20 mouse cellular contexts compared by ENCODE assay signal in genomic region chr3:42023187-42023586, GRCm38 (mm10).
DNase-seq lines count a peak whose midpoint lies in the region; ATAC-seq and TF ChIP-seq lines count a peak whose summit lies in the region.
"Had no signal": no experiment of that assay in that cellular context is flagged by ENCODE, and none has a peak within 500 bp of the region (broad histone marks: within the 10 kb centered on the region; RNA-seq: fewer than 3 reads in every experiment).

No protein-coding gene starts in this region.

- no peaks in the 10 kb centered on the region for H3K27me3 ChIP-seq in forebrain, embryonic 14.5 days (replicated peaks; ENCODE audit: control insufficient read depth, insufficient read depth, low read length)
- H3K27me3 ChIP-seq in forebrain, embryonic 11.5 days (ENCODE audit: control insufficient read depth, insufficient read depth, low read length) = no peaks in the 10 kb centered on the region
- no peaks in the 10 kb centered on the region for H3K27me3 ChIP-seq in hindbrain, embryonic 16.5 days (replicated peaks; ENCODE audit: control insufficient read depth, insufficient read depth, low read length)
- H3K27me3 ChIP-seq in hindbrain, embryonic 12.5 days = no peaks in the 10 kb centered on the region
- no peaks in the 10 kb centered on the region for H3K27me3 ChIP-seq in forebrain, embryonic 16.5 days (replicated peaks; ENCODE audit: control insufficient read depth, insufficient read depth, low read length)
- no peaks in the 10 kb centered on the region for H3K27me3 ChIP-seq in midbrain, embryonic 10.5 days (ENCODE audit: low read depth, poor library complexity, severe bottlenecking)
- H3K27me3 ChIP-seq: embryonic facial prominence, embryonic 13.5 days; embryonic facial prominence, embryonic 15.5 days had no signal

- H3K4me1 ChIP-seq in forebrain, embryonic 14.5 days (ENCODE audit: control insufficient read depth, insufficient read depth, low read length) = no peaks in the 10 kb centered on the region
- H3K4me1 ChIP-seq in forebrain, embryonic 11.5 days (replicated peaks; ENCODE audit: control insufficient read depth, insufficient read depth, low read length) = no peaks in the 10 kb centered on the region
- no peaks in the 10 kb centered on the region for H3K4me1 ChIP-seq in hindbrain, embryonic 16.5 days (ENCODE audit: control insufficient read depth, insufficient read depth, low read depth, low read length)
- H3K4me1 ChIP-seq in hindbrain, embryonic 12.5 days = no peaks in the 10 kb centered on the region
- H3K4me1 ChIP-seq in forebrain, embryonic 16.5 days (replicated peaks; ENCODE audit: control insufficient read depth, insufficient read depth, low read length) = peaks cover 2% of the 10 kb centered on the region; the same call in 1 of the 2 replicates
- H3K4me1 ChIP-seq in midbrain, embryonic 10.5 days = no peaks in the 10 kb centered on the region
- H3K4me1 ChIP-seq: embryonic facial prominence, embryonic 13.5 days; embryonic facial prominence, embryonic 15.5 days had no signal

- no peak overlapping the region for H3K27ac ChIP-seq in forebrain, embryonic 14.5 days (ENCODE audit: low read depth, low read length)
- H3K27ac ChIP-seq in forebrain, embryonic 11.5 days (ENCODE audit: low read depth, low read length) = no peak overlapping the region
- H3K27ac ChIP-seq in hindbrain, embryonic 16.5 days (ENCODE audit: low read depth, low read length) = no peak overlapping the region
- H3K27ac ChIP-seq in hindbrain, embryonic 12.5 days = no peak overlapping the region
- no peak overlapping the region for H3K27ac ChIP-seq in forebrain, embryonic 16.5 days (ENCODE audit: low read length)
- no peak overlapping the region for H3K27ac ChIP-seq in midbrain, embryonic 10.5 days (replicated peaks)
- H3K27ac ChIP-seq: embryonic facial prominence, embryonic 13.5 days; embryonic facial prominence, embryonic 15.5 days had no signal

- H3K9ac ChIP-seq in forebrain, embryonic 14.5 days (ENCODE audit: low read length) = no peak overlapping the region
- H3K9ac ChIP-seq in forebrain, embryonic 11.5 days (ENCODE audit: low read length) = no peak overlapping the region
- no peak overlapping the region for H3K9ac ChIP-seq in hindbrain, embryonic 16.5 days (ENCODE audit: low read depth, low read length)
- H3K9ac ChIP-seq in hindbrain, embryonic 12.5 days = no peak overlapping the region
- no peak overlapping the region for H3K9ac ChIP-seq in forebrain, embryonic 16.5 days (replicated peaks; ENCODE audit: low read depth, low read length)
- H3K9ac ChIP-seq: embryonic facial prominence, embryonic 13.5 days; embryonic facial prominence, embryonic 15.5 days had no signal

- peak; percentile 67 for DNase-seq in forebrain, embryonic 14.5 days (ENCODE audit: low spot score)
- no peak for DNase-seq in forebrain, embryonic 11.5 days (ENCODE audit: low spot score)
- DNase-seq in brain, embryonic 14.5 days (ENCODE audit: low read depth) = peak; percentile 75
- no peak for DNase-seq in urinary bladder, postnatal 36 days (ENCODE audit: low spot score in 2 of 2)
- DNase-seq in midbrain, embryonic 10.5 days (ENCODE audit: low spot score) = no peak
- DNase-seq: adrenal gland, adult 2 months; adrenal gland, postnatal 10 days; adrenal gland, postnatal 25 days; cerebellum, adult 11-12 months; cerebellum, adult 2 months; cerebellum, adult 9-10 months; cerebellum, postnatal 10 days; cerebellum, postnatal 25 days; embryo, embryonic 11 days had no signal

- TF ChIP-seq CTCF in brain, embryonic 14.5 days (IDR thresholded peaks at IDR 0.05; ENCODE audit: borderline replicate concordance, extremely low read depth, insufficient read depth, insufficient read length) = no peak

- no peak overlapping the region for H3K4me3 ChIP-seq in forebrain, embryonic 14.5 days (ENCODE audit: low read depth, low read length)
- no peak overlapping the region for H3K4me3 ChIP-seq in forebrain, embryonic 11.5 days (ENCODE audit: low read depth, low read length)
- H3K4me3 ChIP-seq in hindbrain, embryonic 16.5 days (ENCODE audit: low read length) = no peak overlapping the region
- H3K4me3 ChIP-seq in hindbrain, embryonic 12.5 days = no peak overlapping the region
- H3K4me3 ChIP-seq in forebrain, embryonic 16.5 days (replicated peaks; ENCODE audit: low read length) = no peak overlapping the region
- H3K4me3 ChIP-seq in midbrain, embryonic 10.5 days = no peak overlapping the region
- H3K4me3 ChIP-seq: embryonic facial prominence, embryonic 13.5 days; embryonic facial prominence, embryonic 15.5 days; erythroblast, embryonic 14.5 days had no signal

- peak; percentile 71; the same call in 1 of the 2 replicates for ATAC-seq in forebrain, embryonic 14.5 days
- no peak for ATAC-seq in forebrain, embryonic 11.5 days (replicated peaks; ENCODE audit: low FRiP score)
- ATAC-seq in hindbrain, embryonic 16.5 days = 0 out of 2 replicates have a peak, but pooled peaks have one; percentile 27
- no peak for ATAC-seq in hindbrain, embryonic 12.5 days (ENCODE audit: low FRiP score)
- ATAC-seq in forebrain, embryonic 16.5 days = peak; percentile 78

- no peaks in the 10 kb centered on the region for H3K36me3 ChIP-seq in forebrain, embryonic 14.5 days (ENCODE audit: control insufficient read depth, insufficient read depth, low read length)
- H3K36me3 ChIP-seq in forebrain, embryonic 11.5 days (ENCODE audit: control insufficient read depth, insufficient read depth, low read length) = no peaks in the 10 kb centered on the region
- no peaks in the 10 kb centered on the region for H3K36me3 ChIP-seq in hindbrain, embryonic 16.5 days (ENCODE audit: control insufficient read depth, insufficient read depth, low read length)
- H3K36me3 ChIP-seq in hindbrain, embryonic 12.5 days = no peaks in the 10 kb centered on the region
- no peaks in the 10 kb centered on the region for H3K36me3 ChIP-seq in forebrain, embryonic 16.5 days (ENCODE audit: control insufficient read depth, insufficient read depth)
- H3K36me3 ChIP-seq in midbrain, embryonic 10.5 days = no peaks in the 10 kb centered on the region
- H3K36me3 ChIP-seq: embryonic facial prominence, embryonic 13.5 days; embryonic facial prominence, embryonic 15.5 days had no signal

- TF ChIP-seq POLR2A in brain, embryonic 14.5 days (IDR thresholded peaks at IDR 0.05; ENCODE audit: borderline replicate concordance, extremely low read depth, insufficient read depth, insufficient read length, poor library complexity, severe bottlenecking) = no peak

- WGBS in forebrain, embryonic 14.5 days = 74% methylated on average over 5 of the region's 5 CpGs
- 85% methylated on average over 5 of the region's 5 CpGs for WGBS in forebrain, embryonic 11.5 days
- 76% methylated on average over 5 of the region's 5 CpGs for WGBS in hindbrain, embryonic 16.5 days
- 91% methylated on average over 5 of the region's 5 CpGs for WGBS in hindbrain, embryonic 12.5 days
- WGBS in forebrain, embryonic 16.5 days = 60% methylated on average over 5 of the region's 5 CpGs
- 94% methylated on average over 5 of the region's 5 CpGs for WGBS in midbrain, embryonic 10.5 days

- H3K9me3 ChIP-seq in forebrain, embryonic 14.5 days (replicated peaks; ENCODE audit: control insufficient read depth, low read length) = no peaks in the 10 kb centered on the region
- no peaks in the 10 kb centered on the region for H3K9me3 ChIP-seq in forebrain, embryonic 11.5 days (ENCODE audit: control insufficient read depth, low read length)
- H3K9me3 ChIP-seq in hindbrain, embryonic 16.5 days (ENCODE audit: control insufficient read depth, low read length) = no peaks in the 10 kb centered on the region
- H3K9me3 ChIP-seq in hindbrain, embryonic 12.5 days (replicated peaks) = no peaks in the 10 kb centered on the region
- no peaks in the 10 kb centered on the region for H3K9me3 ChIP-seq in forebrain, embryonic 16.5 days (ENCODE audit: control insufficient read depth, low read length)
- H3K9me3 ChIP-seq in midbrain, embryonic 10.5 days (replicated peaks) = no peaks in the 10 kb centered on the region
- H3K9me3 ChIP-seq: embryonic facial prominence, embryonic 13.5 days; embryonic facial prominence, embryonic 15.5 days had no signal

- H3K4me2 ChIP-seq in forebrain, embryonic 14.5 days (ENCODE audit: low read length) = no peak overlapping the region
- no peak overlapping the region for H3K4me2 ChIP-seq in forebrain, embryonic 11.5 days (ENCODE audit: low read depth, low read length, severe bottlenecking)
- H3K4me2 ChIP-seq in hindbrain, embryonic 16.5 days (ENCODE audit: low read length) = no peak overlapping the region
- H3K4me2 ChIP-seq in hindbrain, embryonic 12.5 days (replicated peaks) = no peak overlapping the region
- H3K4me2 ChIP-seq in forebrain, embryonic 16.5 days (ENCODE audit: low read length) = no peak overlapping the region
- H3K4me2 ChIP-seq: embryonic facial prominence, embryonic 13.5 days; embryonic facial prominence, embryonic 15.5 days had no signal

Comparison
In these comparisons a context has a peak if more than half of its experiments do, and no peak if none do; other contexts are left out.
1. ATAC-seq: peak in forebrain, embryonic 14.5 days (single experiment), hindbrain, embryonic 16.5 days (single experiment) and forebrain, embryonic 16.5 days (single experiment); none in forebrain, embryonic 11.5 days (single experiment) and hindbrain, embryonic 12.5 days (single experiment).
2. DNase-seq: peak in forebrain, embryonic 14.5 days (single experiment) and brain, embryonic 14.5 days (single experiment); none in forebrain, embryonic 11.5 days (single experiment), urinary bladder, postnatal 36 days (0 of 2) and midbrain, embryonic 10.5 days (single experiment).